Mouse (Mus musculus) lung, embryonic 14.5 days (tissue): ENCODE measurements around the gene Tectb. TPM values are rescaled to one million over a fixed set of nuclear protein-coding genes. Genes with fewer than 3 reads are reported as not detected.

Source experiments
- ATAC-seq: fragments of 200-750 bp; cut with Nextera tagmentation; 2 replicates; pipeline ENCODE4 v1.8.0; 2017; ENCODE audit warnings: mild to moderate bottlenecking, moderate TSS enrichment, moderate library complexity; ENCODE audit not compliant: insufficient read depth
- DNase-seq: peaks from one replicate; pipeline ENCODE4 v3.0.0-alpha.2; 2015
- H3K27ac ChIP-seq: fragments of 300-500 bp; sonication (generic); 2 replicates; pipeline ENCODE4 v1.5.1; 2014; ENCODE audit warnings: low read depth, mild to moderate bottlenecking, moderate library complexity
- H3K27me3 ChIP-seq: fragments of 300-500 bp; sonication (generic); 2 replicates; pipeline ENCODE4 v1.6.1; 2014; ENCODE audit warnings: low read length, control low read depth; ENCODE audit not compliant: insufficient read depth
- H3K36me3 ChIP-seq: fragments of 300-500 bp; sonication (generic); 2 replicates; pipeline ENCODE4 v1.6.1; 2014; ENCODE audit warnings: control low read depth; ENCODE audit not compliant: insufficient read depth
- H3K4me1 ChIP-seq: fragments of 300-500 bp; sonication (generic); 2 replicates; pipeline ENCODE4 v1.6.1; 2014; ENCODE audit warnings: antibody characterized with exemption, control low read depth; ENCODE audit not compliant: insufficient read depth
- H3K4me2 ChIP-seq: fragments of 300-500 bp; sonication (generic); 2 replicates; pipeline ENCODE4 v1.6.1; 2014; ENCODE audit warnings: mild to moderate bottlenecking
- H3K4me3 ChIP-seq: fragments of 300-500 bp; sonication (generic); 2 replicates; pipeline ENCODE4 v1.5.1; 2014; ENCODE audit warnings: low read depth, low read length
- H3K9ac ChIP-seq: fragments of 300-500 bp; sonication (generic); 2 replicates; pipeline ENCODE4 v1.6.1; 2014
- H3K9me3 ChIP-seq: fragments of 300-500 bp; sonication (generic); 2 replicates; pipeline ENCODE4 v1.6.1; 2016; ENCODE audit warnings: low read depth, low read length, control low read depth
- CTCF ChIP-seq: IDR thresholded peaks from 2 replicates; pipeline ENCODE4 v1.5.1; 2016; ENCODE audit warnings: antibody characterized with exemption, low read depth
- WGBS: fragments of 180-500 bp; shearing (Covaris S2); extraction: QIAGEN DNeasy Blood & Tissue Kit; methylation state at CpG from one replicate; pipeline ENCODE4 v1.1.7; 2014; 5-methylcytosine and 5-hydroxymethylcytosine counted together
- polyA plus RNA-seq: library from polyadenylated mRNA; unstranded; fragments of >200 nt; fragmentation: Nextera tagmentation; extraction: Ambion mirVana; gene quantifications from 2 replicates; pipeline ENCODE4 v1.2.1, GENCODE M21; 2014

Gene Tectb
- polyA plus RNA-seq, 1 experiment from 2014 or later: not detected

DNA sequence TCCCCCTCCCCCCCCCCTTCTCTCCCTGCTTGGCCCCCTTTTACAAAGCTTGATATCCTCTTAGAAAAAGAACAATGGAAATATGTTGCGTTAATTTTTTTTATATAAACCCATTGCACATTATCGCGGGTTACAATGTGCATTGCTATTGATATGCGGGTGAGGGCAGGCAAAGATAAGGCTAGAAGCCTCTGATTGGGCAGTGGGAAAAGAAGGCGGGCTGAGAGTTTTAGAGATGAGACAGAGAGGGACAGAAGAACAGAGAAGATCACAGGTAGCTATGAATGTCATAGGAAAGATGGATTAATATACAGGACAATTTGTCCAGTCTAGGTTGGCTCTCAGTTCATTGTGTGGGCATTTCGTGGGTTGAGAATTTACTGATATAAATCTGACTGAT is 26.7 kb downstream of the Tectb start:
- H3K36me3 ChIP-seq: no peaks in the 10 kb centered on the region
- WGBS: 52% methylated on average over 6 of the region's 6 CpGs
- no peak for DNase-seq

GRCm38 (mm10) chr19:55207746-55208538 is 27.4 kb downstream of the Tectb start:
- Histone ChIP-seq H3K36me3 (no peaks in the 10 kb centered on the region), H3K27me3 (no peaks in the 10 kb centered on the region), H3K4me2 (no peak overlapping the region), H3K27ac (no peak overlapping the region), H3K4me3 (no peak overlapping the region), H3K9me3 (no peaks in the 10 kb centered on the region), H3K4me1 (no peaks in the 10 kb centered on the region), H3K9ac (no peak overlapping the region)
- 58% methylated on average over 25 of the region's 25 CpGs for WGBS
- ATAC-seq: no peak
- TF ChIP-seq CTCF: no peak
- DNase-seq: no peak

More for the DNA sequence above, 26.7 kb downstream of the Tectb start:
- Histone ChIP-seq H3K9ac (no peak overlapping the region), H3K4me2 (no peak overlapping the region), H3K9me3 (no peaks in the 10 kb centered on the region), H3K4me1 (no peaks in the 10 kb centered on the region), H3K4me3 (no peak overlapping the region), H3K27me3 (no peaks in the 10 kb centered on the region), H3K27ac (no peak overlapping the region)
- no peak for ATAC-seq
- no peak for TF ChIP-seq CTCF

- H3K9me3 ChIP-seq: no peaks in the 10 kb centered on the region
- H3K4me1 ChIP-seq: no peaks in the 10 kb centered on the region
- DNase-seq: peak; percentile 26
- no peaks in the 10 kb centered on the region for H3K36me3 ChIP-seq
- ATAC-seq: no peak
- H3K9ac ChIP-seq: no peak overlapping the region
- 60% methylated on average over 4 of the region's 4 CpGs for WGBS
- H3K4me3 ChIP-seq: no peak overlapping the region
- H3K4me2 ChIP-seq: no peak overlapping the region
- no peak overlapping the region for H3K27ac ChIP-seq
- TF ChIP-seq CTCF: no peak; the same call in 1 of the 2 replicates
- no peaks in the 10 kb centered on the region for H3K27me3 ChIP-seq
Measured at GRCm38 (mm10) chr19:55208654-55209053, 28.1 kb downstream of the Tectb start.

DNA sequence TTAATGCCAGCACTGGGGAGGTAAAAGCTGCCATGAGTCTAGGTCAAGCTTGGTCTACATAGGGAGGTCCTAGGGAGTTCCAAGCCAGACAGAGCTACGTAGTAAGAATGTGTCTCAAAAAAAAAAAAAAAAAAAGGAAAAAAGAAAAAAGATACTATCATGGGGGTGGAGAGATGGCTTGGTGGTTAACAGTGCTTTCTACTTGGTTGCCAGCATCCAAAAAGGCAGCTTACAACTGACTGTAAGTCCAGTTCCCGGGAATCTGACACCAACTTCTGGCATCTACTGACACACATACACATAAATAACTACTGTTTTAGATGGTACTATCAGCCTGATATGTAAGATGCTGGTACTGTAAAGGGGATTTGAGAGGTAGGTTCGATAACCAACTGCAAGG is 28.6 kb downstream of the Tectb start:
- Histone ChIP-seq H3K4me2 (no peak overlapping the region), H3K36me3 (no peaks in the 10 kb centered on the region), H3K27me3 (no peaks in the 10 kb centered on the region), H3K27ac (no peak overlapping the region), H3K4me1 (no peaks in the 10 kb centered on the region), H3K4me3 (no peak overlapping the region), H3K9ac (no peak overlapping the region), H3K9me3 (no peaks in the 10 kb centered on the region)
- ATAC-seq (no peak), DNase-seq (no peak)
- no peak for TF ChIP-seq CTCF
- 81% methylated on average over 3 of the region's 3 CpGs for WGBS

- Histone ChIP-seq H3K4me2 (no peak overlapping the region), H3K4me1 (no peaks in the 10 kb centered on the region), H3K27ac (no peak overlapping the region), H3K36me3 (no peaks in the 10 kb centered on the region), H3K27me3 (no peaks in the 10 kb centered on the region), H3K9ac (no peak overlapping the region), H3K4me3 (no peak overlapping the region), H3K9me3 (no peaks in the 10 kb centered on the region)
- no peak for DNase-seq
- 90% methylated on average over 1 of the region's 1 CpGs for WGBS
- no peak for TF ChIP-seq CTCF
- ATAC-seq: no peak
Measured at GRCm38 (mm10) chr19:55211698-55212097, 31.2 kb downstream of the Tectb start.

DNA sequence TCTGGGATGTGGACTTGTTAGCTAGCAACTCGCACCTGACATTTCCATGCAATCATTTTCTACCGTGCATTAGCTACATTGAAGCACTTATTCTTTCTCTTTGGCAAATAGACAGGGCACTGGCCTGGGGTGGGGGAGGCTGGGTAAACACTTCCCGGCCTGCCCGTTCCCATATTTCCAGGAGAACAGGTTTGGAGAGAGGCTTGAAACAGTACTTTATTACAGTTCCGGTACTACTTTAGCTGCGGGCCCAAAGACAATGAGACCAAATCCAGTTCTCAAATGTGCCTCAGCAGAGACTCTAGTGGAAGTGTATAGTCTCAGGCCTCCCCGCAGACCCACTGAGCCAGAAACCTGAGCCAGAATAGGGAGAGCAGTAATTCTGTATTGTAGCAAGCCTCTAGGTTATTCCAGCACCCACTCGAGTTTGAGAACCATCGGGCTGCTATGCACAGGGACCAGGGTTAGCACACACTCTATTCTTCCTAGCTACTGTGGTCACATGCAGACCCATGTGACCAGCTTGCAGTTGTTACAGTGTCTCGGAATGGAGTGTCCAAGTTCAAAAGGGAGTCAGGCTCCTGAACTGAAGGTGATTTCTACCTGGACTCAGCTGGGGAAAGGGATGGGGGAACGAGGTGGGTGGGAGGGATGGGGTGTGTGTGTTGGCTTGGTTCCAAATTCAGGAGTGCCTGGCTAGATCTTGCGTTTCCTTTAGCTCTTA is 33.2 kb downstream of the Tectb start:
- H3K9me3 ChIP-seq: no peaks in the 10 kb centered on the region
- H3K36me3 ChIP-seq: no peaks in the 10 kb centered on the region
- peak overlapping the region; percentile 18 for H3K4me2 ChIP-seq
- ATAC-seq (peak; percentile 84), DNase-seq (peak; percentile 72)
- no peak overlapping the region for H3K9ac ChIP-seq
- H3K27ac ChIP-seq: peak overlapping the region; percentile 92
- no peaks in the 10 kb centered on the region for H3K27me3 ChIP-seq
- WGBS: 51% methylated on average over 12 of the region's 12 CpGs
- H3K4me3 ChIP-seq: no peak overlapping the region
- no peak for TF ChIP-seq CTCF
- 0 out of 2 replicates have a peak, but pooled peaks cover 5% of the 10 kb centered on the region for H3K4me1 ChIP-seq

- 0 out of 2 replicates have a peak overlapping the region, but pooled peaks have one; percentile 18 for H3K27ac ChIP-seq
- no peak for TF ChIP-seq CTCF
- 0 out of 2 replicates have a peak, but pooled peaks cover 4% of the 10 kb centered on the region for H3K27me3 ChIP-seq
- no peaks in the 10 kb centered on the region for H3K9me3 ChIP-seq
- H3K4me2 ChIP-seq: no peak overlapping the region
- H3K9ac ChIP-seq: no peak overlapping the region
- WGBS: 82% methylated on average over 4 of the region's 4 CpGs
- H3K4me1 ChIP-seq: 0 out of 2 replicates have a peak, but pooled peaks cover 5% of the 10 kb centered on the region
- no peak overlapping the region for H3K4me3 ChIP-seq
- no peak for ATAC-seq
- no peaks in the 10 kb centered on the region for H3K36me3 ChIP-seq
- DNase-seq: no peak
Measured at GRCm38 (mm10) chr19:55216876-55217275, 36.3 kb downstream of the Tectb start.
